Mouse (Mus musculus): ENCODE results near the gene Gsn.

The Gsn gene

GRCm38 (mm10) chr2:35325930-35326329 lies 69.8 kb downstream of the Gsn start:
- DNase-seq (ENCODE audit: low read depth, low spot score): no peak

DNA sequence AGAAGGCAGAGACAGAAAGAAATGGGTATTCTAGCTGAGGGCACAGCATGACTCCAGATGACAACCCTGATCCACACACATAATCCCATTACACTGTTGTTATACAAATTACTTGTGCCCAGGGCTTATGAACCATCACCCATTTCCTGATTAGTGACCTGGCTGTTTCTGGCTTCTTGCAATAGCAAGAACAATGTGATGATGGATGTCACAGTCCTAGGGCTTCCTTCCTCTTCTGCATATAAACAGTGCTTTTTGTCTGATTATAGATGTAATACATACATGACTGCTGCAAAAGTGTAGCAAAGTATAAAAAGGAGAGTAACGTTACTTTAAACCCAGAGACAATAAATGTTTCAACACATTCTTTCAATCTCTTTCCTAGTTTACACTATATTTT lies 70.8 kb downstream of the Gsn start:
- DNase-seq (ENCODE audit: low read depth, low spot score): no peak

DNA sequence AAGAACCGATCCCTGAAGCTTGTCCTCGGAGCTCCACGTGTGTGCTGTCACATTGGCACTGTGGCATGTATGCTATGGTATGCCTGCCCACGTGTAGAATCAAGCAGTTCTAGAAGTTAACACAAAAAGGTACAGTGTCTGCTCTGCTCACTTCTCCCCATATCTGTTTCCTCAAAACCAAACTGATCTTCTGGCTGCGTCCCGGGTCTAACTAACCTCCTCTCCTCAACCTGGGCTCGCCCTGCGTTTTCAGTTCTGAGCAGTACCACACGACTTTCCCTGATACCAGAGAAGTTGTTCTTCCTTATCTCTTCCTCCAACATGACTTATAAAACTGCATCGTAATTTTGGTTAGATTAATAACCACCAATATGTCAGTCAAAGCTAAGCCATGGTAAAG lies 71.4 kb downstream of the Gsn start:
- no peak for DNase-seq (ENCODE audit: low read depth, low spot score)

- no peak for DNase-seq (ENCODE audit: low read depth, low spot score)
Measured at GRCm38 (mm10) chr2:35328064-35328792, 72.0 kb downstream of the Gsn start.

DNA sequence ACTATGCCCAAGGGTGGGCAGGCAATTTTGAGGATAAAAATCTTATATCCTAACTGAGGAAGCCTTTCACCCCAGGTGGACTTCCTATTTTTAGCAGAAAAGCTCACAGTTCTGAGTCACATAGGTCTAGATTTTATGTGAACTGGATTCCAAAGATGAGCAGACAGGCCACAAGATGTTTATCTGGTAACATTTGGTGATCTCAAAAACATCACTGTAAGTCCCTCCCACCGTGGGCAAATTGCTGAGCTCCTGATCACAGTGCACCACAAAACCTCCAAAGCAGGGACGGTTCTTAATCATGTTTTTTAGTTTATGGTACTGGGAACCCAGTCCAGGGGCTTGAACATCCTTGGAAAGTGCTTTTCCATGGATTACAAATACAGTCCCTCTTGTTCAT lies 72.9 kb downstream of the Gsn start:
- no peak for DNase-seq (ENCODE audit: low read depth, low spot score)

- no peak for DNase-seq (ENCODE audit: low read depth, low spot score)
Measured at GRCm38 (mm10) chr2:35331205-35331604, 75.0 kb downstream of the Gsn start.

GRCm38 (mm10) chr2:35333670-35334069 lies 77.5 kb downstream of the Gsn start:
- DNase-seq (ENCODE audit: low read depth, low spot score): no peak

- DNase-seq (ENCODE audit: low read depth, low spot score): no peak
Measured at GRCm38 (mm10) chr2:35335620-35336019, 79.4 kb downstream of the Gsn start.

- DNase-seq (ENCODE audit: low read depth, low spot score): peak; percentile 98
Measured at GRCm38 (mm10) chr2:35336388-35337280, 80.5 kb downstream of the Gsn start, which contains the start of gene Stom. Gene Stom (minus strand): TSS chr2:35336976.

- no peak for DNase-seq (ENCODE audit: low read depth, low spot score)
Measured at GRCm38 (mm10) chr2:35337419-35337818, 81.2 kb downstream of the Gsn start.

- DNase-seq (ENCODE audit: low read depth, low spot score): no peak
Measured at GRCm38 (mm10) chr2:35338036-35338435, 81.9 kb downstream of the Gsn start.

- DNase-seq (ENCODE audit: low read depth, low spot score): no peak
Measured at GRCm38 (mm10) chr2:35338707-35339106, 82.5 kb downstream of the Gsn start.

DNA sequence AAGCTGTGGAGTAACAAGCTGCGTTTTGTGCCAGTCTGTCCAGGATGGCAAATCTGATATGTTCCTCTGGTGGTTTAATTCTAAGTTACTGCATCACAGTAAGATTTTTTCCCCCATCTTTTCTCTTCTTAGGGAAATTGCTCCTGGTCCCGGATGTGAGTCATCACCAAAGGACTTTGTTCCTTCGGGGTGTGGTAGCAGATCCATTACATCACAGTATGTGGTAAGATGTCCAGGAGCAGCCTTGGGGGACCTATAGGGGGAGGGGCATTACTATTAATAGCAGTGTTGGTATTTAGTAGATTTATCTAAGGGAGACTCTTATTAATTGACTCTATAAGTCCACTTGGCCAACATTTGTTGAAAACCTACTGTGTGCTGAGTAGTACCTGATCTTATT lies 86.4 kb downstream of the Gsn start:
- DNase-seq (ENCODE audit: low read depth, low spot score): peak; percentile 47

DNA sequence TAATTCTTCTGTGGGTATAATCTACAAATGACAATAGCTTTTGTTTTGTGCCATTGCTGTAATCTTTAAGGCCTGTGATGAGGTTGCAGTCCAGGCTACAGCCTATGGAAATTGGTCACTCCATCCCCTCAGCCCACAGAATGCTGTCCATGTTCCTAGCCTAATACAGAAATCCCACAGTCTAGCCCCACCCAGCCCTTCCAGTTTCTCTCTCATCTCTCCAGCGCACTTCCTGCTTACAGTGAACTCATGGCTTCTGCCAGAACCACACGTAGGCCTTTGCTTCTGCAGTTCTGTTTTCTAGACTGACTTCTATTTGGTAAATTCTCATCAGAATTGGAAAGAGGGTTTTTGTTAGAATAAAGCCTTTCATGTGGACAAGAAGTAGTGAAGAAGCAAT lies 89.8 kb downstream of the Gsn start:
- DNase-seq (ENCODE audit: low read depth, low spot score): no peak

DNA sequence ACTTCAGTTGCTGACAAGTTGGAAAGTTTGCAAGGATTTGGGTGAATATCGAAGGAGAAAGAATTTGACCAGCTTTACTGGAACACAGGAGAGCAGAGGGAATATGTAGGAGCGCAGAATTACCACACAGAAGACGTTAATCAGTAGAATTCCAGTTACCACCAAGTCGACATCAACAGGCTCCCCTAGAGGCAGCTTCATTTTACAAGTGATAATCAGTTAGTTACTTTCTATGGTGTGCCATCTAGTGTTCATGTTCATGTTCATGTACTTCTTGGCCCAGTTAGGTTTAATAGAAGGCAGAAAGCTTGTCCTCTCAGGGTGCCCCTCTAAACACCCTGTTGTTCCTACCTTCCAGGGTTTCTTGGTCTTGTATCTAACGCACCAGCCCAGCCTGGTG lies 93.0 kb downstream of the Gsn start:
- DNase-seq (ENCODE audit: low read depth, low spot score): peak; percentile 57
